9 mouse cellular contexts compared by ENCODE assay signal in genomic region chr17:51811086-51811868, GRCm38 (mm10). TPM values are rescaled to one million over a fixed set of nuclear protein-coding genes. Genes with fewer than 3 reads are reported as not detected.
A peak's percentile ranks its signal among the peaks of the same experiment; 100 is the strongest.
DNase-seq lines count a peak whose midpoint lies in the region; ATAC-seq and TF ChIP-seq lines count a peak whose summit lies in the region.
"Had no signal": no experiment of that assay in that cellular context is flagged by ENCODE, and none has a peak within 500 bp of the region (broad histone marks: within the 10 kb centered on the region; RNA-seq: fewer than 3 reads in every experiment).

No protein-coding gene starts in this region.

- H3K9me3 ChIP-seq in lung, postnatal 0 days (ENCODE audit: low read length): no peaks in the 10 kb centered on the region

- H3K4me2 ChIP-seq in lung, postnatal 0 days (replicated peaks; ENCODE audit: low read depth, low read length): peak overlapping the region; percentile 94

- peak overlapping the region; percentile 49 for H3K4me3 ChIP-seq in thymus, adult 2 months (ENCODE audit: control insufficient read depth, insufficient read depth, low read length)
- H3K4me3 ChIP-seq in lung, postnatal 0 days (ENCODE audit: low read depth, low read length): peak overlapping the region; percentile 84

- peaks cover 67% of the 10 kb centered on the region for H3K36me3 ChIP-seq in thymus, adult 2 months (ENCODE audit: control insufficient read depth, insufficient read depth, low read length)
- H3K36me3 ChIP-seq in lung, postnatal 0 days (ENCODE audit: insufficient read depth, low read length): no peaks in the 10 kb centered on the region

- no peak for TF ChIP-seq POLR2A in thymus, adult 2 months (IDR thresholded peaks at IDR 0.05; ENCODE audit: control insufficient read depth, extremely low read depth, insufficient read depth, low read length, poor library complexity)

- TF ChIP-seq CTCF in thymus, adult 2 months (IDR thresholded peaks at IDR 0.05; ENCODE audit: borderline replicate concordance, control insufficient read depth, extremely low read depth, insufficient read depth, low read length, poor library complexity): no peak
- no peak for TF ChIP-seq CTCF in lung, postnatal 0 days (IDR thresholded peaks at IDR 0.05)

- no peaks in the 10 kb centered on the region for H3K27me3 ChIP-seq in thymus, adult 2 months (ENCODE audit: control insufficient read depth, insufficient read depth, low read length)
- H3K27me3 ChIP-seq in lung, postnatal 0 days (replicated peaks; ENCODE audit: insufficient read depth, low read length): no peaks in the 10 kb centered on the region

- no peak overlapping the region for H3K9ac ChIP-seq in lung, postnatal 0 days (replicated peaks; ENCODE audit: low read depth)

- peaks cover 13% of the 10 kb centered on the region for H3K4me1 ChIP-seq in thymus, adult 2 months (replicated peaks; ENCODE audit: control insufficient read depth, insufficient read depth, low read length)
- H3K4me1 ChIP-seq in lung, postnatal 0 days (ENCODE audit: insufficient read depth, low read depth, low read length): no peaks in the 10 kb centered on the region

- WGBS in thymus, adult 2 months: 6% methylated on average over 8 of the region's 8 CpGs
- 7% methylated on average over 8 of the region's 8 CpGs for WGBS in lung, postnatal 0 days

- TF ChIP-seq EP300 in lung, postnatal 0 days (IDR thresholded peaks at IDR 0.05): no peak; the same call in 1 of the 2 replicates

- peak overlapping the region; percentile 94 for H3K27ac ChIP-seq in thymus, adult 2 months (ENCODE audit: control insufficient read depth, insufficient read depth, low read length)
- H3K27ac ChIP-seq in lung, postnatal 0 days (ENCODE audit: low read length): no peak overlapping the region
- H3K27ac ChIP-seq: macrophage had no signal

- DNase-seq in thymus, adult 2 months: no peak
- no peak for DNase-seq in thymus, postnatal 0 days (ENCODE audit: low spot score)
- peak; percentile 69 for DNase-seq in heart, adult 8-10 months (ENCODE audit: low spot score)
- DNase-seq in kidney, adult 18-20 months: peak; percentile 59
- peak; percentile 66 for DNase-seq in lung, postnatal 0 days (ENCODE audit: low spot score)
- peak; percentile 34 for DNase-seq in skeletal muscle tissue, adult 2 months (ENCODE audit: low read depth, low spot score)
- no peak for DNase-seq in layer of hippocampus, adult 9-10 months (ENCODE audit: low spot score)

- peak; percentile 48 for ATAC-seq in common myeloid progenitor, adult 5-6 weeks (replicated peaks; ENCODE audit: low read depth, poor library complexity, severe bottlenecking)
- no peak for ATAC-seq in lung, postnatal 0 days

RNA-seq across cellular contexts. Expression of gene Satb1, which starts 21.8 kb away (rescaled TPM):
- polyA plus RNA-seq in thymus, adult 2 months (2012; rRNA removed): 873 and 1,043 TPM in 2 replicates
- 728 and 901 TPM in 2 replicates for polyA plus RNA-seq in thymus, postnatal 0 days (2015; fragmentation: Nextera tagmentation; extraction: Ambion mirVana)
- total RNA-seq in common myeloid progenitor, adult 5-6 weeks (2017): 37.1 and 59.0 TPM in 2 replicates
- 10 to 100 TPM; 24.0 to 29.1 (median 26.7) TPM for total RNA-seq in heart, adult 8-10 months (2022)
- polyA plus RNA-seq in lung, postnatal 0 days (2015; fragmentation: Nextera tagmentation; extraction: Ambion mirVana): 5.0 and 5.6 TPM in 2 replicates

Comparison
In these comparisons a context has a peak if more than half of its experiments do, and no peak if none do; other contexts are left out.
1. DNase-seq: peak in heart, adult 8-10 months (single experiment), kidney, adult 18-20 months (single experiment), lung, postnatal 0 days (single experiment) and skeletal muscle tissue, adult 2 months (single experiment); none in thymus, adult 2 months (single experiment), thymus, postnatal 0 days (single experiment) and layer of hippocampus, adult 9-10 months (single experiment).
2. RNA of gene Satb1, which starts 21.8 kb away (polyA plus RNA-seq): 728 to 901 TPM in thymus, postnatal 0 days and 873 to 1,043 TPM in thymus, adult 2 months; 5.0 to 5.6 TPM in lung, postnatal 0 days; every median in the first group is over 100 times any median in the second.